Mouse (Mus musculus): ENCODE measurements at regions not wholly inside any gene's neighbourhood (a gene's known extent, or its start where the extent isn't known, plus 50 kb on each side); places are given as distances from the start of the nearest gene placed in this dataset.

- no peak for DNase-seq
These were observed 70.7 kb upstream of the Sfswap start for GRCm38 (mm10) chr5:129430330-129430729.

GRCm38 (mm10) chr5:129449931-129450573 lies 51.0 kb upstream of the Sfswap start:
- DNase-seq = peak; percentile 76

All from cerebellum, postnatal 14 days (tissue).